Mouse (Mus musculus) heart, embryonic 13.5 days (tissue): ENCODE measurements around the gene Dnase1l2. TPM values are rescaled to one million over a fixed set of nuclear protein-coding genes. Genes with fewer than 3 reads are reported as not detected.

Source experiments
- ATAC-seq: fragments of 200-750 bp; cut with Nextera tagmentation; 2 replicates; pipeline ENCODE4 v1.8.0; 2017; ENCODE audit warnings: moderate TSS enrichment; ENCODE audit not compliant: insufficient number of reproducible peaks, low FRiP score, low TSS enrichment; ENCODE audit errors: extremely low read depth
- H3K27ac ChIP-seq: fragments of 300-500 bp; sonication (generic); replicated peaks from 2 replicates; pipeline ENCODE4 v1.5.1; 2015; ENCODE audit warnings: moderate library complexity, mild to moderate bottlenecking, inconsistent platforms
- H3K27me3 ChIP-seq: fragments of 300-500 bp; sonication (generic); replicated peaks from 2 replicates; pipeline ENCODE4 v1.6.1; 2015; ENCODE audit warnings: mild to moderate bottlenecking, inconsistent platforms
- H3K36me3 ChIP-seq: fragments of 300-500 bp; sonication (generic); 2 replicates; pipeline ENCODE4 v1.6.1; 2015; ENCODE audit warnings: mild to moderate bottlenecking, inconsistent platforms
- H3K4me1 ChIP-seq: fragments of 300-500 bp; sonication (generic); 2 replicates; pipeline ENCODE4 v1.6.1; 2015; ENCODE audit warnings: inconsistent platforms
- H3K4me2 ChIP-seq: fragments of 300-500 bp; sonication (generic); 2 replicates; pipeline ENCODE4 v1.6.1; 2015; ENCODE audit warnings: inconsistent platforms, mild to moderate bottlenecking, moderate library complexity
- H3K4me3 ChIP-seq: fragments of 300-500 bp; sonication (generic); 2 replicates; pipeline ENCODE4 v1.5.1; 2015; ENCODE audit warnings: moderate library complexity, mild to moderate bottlenecking, inconsistent platforms
- H3K9ac ChIP-seq: fragments of 300-500 bp; sonication (generic); 2 replicates; pipeline ENCODE4 v1.6.1; 2015; ENCODE audit warnings: inconsistent platforms, mild to moderate bottlenecking, moderate library complexity
- H3K9me3 ChIP-seq: fragments of 300-500 bp; sonication (generic); 2 replicates; pipeline ENCODE4 v1.6.1; 2016; ENCODE audit warnings: inconsistent platforms
- WGBS: fragments of 180-500 bp; shearing (Covaris S2); methylation state at CpG from one replicate; pipeline ENCODE4 v1.1.7; 2015; ENCODE audit warnings: mixed read lengths; 5-methylcytosine and 5-hydroxymethylcytosine counted together
- polyA plus RNA-seq: library from polyadenylated mRNA; unstranded; fragments of >200 nt; fragmentation: Nextera tagmentation; extraction: Ambion mirVana; gene quantifications from 2 replicates; pipeline ENCODE4 v1.2.1, GENCODE M21; 2015

Gene Dnase1l2
- polyA plus RNA-seq, 1 experiment from 2014 or later, result 1.5 TPM

DNA sequence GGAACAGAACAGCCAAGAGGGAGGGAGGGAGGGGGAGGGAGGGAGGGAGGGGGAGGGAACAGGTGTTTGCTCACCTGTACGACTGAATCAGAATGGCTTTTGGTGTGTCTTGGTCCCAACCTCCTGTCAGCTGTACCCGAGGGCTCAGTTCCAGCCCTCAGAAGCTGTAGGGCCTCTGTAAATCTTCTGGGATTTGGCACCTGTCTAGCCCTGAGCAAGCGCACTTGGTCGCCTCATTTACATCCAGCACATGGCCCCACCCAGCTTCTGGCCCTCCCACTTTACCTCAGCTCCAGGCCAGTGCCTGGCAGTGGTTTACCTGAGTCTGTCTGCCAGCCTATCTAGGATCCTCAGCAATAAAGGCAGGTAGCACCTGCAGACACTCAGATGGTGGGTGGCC, 49.4 kb downstream of the Dnase1l2 start:
- Histone ChIP-seq H3K4me3 (no peak overlapping the region), H3K27me3 (no peaks in the 10 kb centered on the region), H3K36me3 (peaks cover 22% of the 10 kb centered on the region; the same call in 1 of the 2 replicates), H3K4me2 (no peak overlapping the region), H3K9me3 (no peaks in the 10 kb centered on the region), H3K27ac (no peak overlapping the region), H3K9ac (no peak overlapping the region), H3K4me1 (no peaks in the 10 kb centered on the region)
- WGBS, result 32% methylated on average over 4 of the region's 4 CpGs
- no peak for ATAC-seq

DNA sequence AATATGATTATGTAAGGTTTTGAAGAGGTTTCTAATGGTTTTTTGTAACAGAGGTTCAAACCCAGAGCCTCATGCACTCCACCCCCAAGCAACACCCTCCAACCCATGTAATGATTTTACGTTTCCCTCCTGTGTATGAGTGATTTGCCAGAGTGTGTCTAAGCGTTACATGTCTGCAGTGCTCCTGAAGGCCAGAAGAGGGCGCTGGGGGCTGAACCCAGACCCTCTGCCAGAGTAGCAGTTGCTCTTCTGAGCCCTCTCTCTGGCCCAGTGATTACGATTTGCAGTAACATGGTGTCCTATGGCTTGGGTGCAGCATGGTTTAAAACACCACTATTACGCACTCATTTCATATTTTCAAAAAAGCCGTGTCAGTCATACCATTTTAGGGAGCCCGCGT, 51.8 kb downstream of the Dnase1l2 start:
- Histone ChIP-seq H3K27me3 (no peaks in the 10 kb centered on the region), H3K9ac (no peak overlapping the region), H3K4me3 (no peak overlapping the region), H3K9me3 (no peaks in the 10 kb centered on the region), H3K4me1 (no peaks in the 10 kb centered on the region), H3K27ac (no peak overlapping the region), H3K4me2 (no peak overlapping the region), H3K36me3 (peaks cover 34% of the 10 kb centered on the region; the same call in 1 of the 2 replicates)
- 66% methylated on average over 8 of the region's 8 CpGs for WGBS
- no peak for ATAC-seq

Other genes with a start within 250 kb of the Dnase1l2 start
- 4.2 and 5.2 TPM in 2 replicates for gene Tbc1d24, start 237.5 kb downstream of the Dnase1l2 start, polyA plus RNA-seq
- gene Ntn3, start 233.6 kb downstream of the Dnase1l2 start, polyA plus RNA-seq, result 1.9 and 2.0 TPM in 2 replicates
- 6.2 and 7.0 TPM in 2 replicates for gene Tedc2, start 222.3 kb downstream of the Dnase1l2 start, polyA plus RNA-seq
- gene Ccnf, start 191.6 kb downstream of the Dnase1l2 start, polyA plus RNA-seq, result 37.2 and 38.4 TPM in 2 replicates
- 0.11 TPM in 1 of 2 replicates, not detected in the other for gene Abca17, start 92.0 kb downstream of the Dnase1l2 start, polyA plus RNA-seq
- 6.2 and 6.4 TPM in 2 replicates for gene Abca3, start 91.2 kb downstream of the Dnase1l2 start, polyA plus RNA-seq
- gene Rnps1, start 28.5 kb downstream of the Dnase1l2 start, polyA plus RNA-seq, result 234 and 235 TPM in 2 replicates
- 234 and 266 TPM in 2 replicates for gene Eci1, start 16.5 kb downstream of the Dnase1l2 start, polyA plus RNA-seq
- 24.5 and 25.9 TPM in 2 replicates for gene E4f1, start 27.2 kb upstream of the Dnase1l2 start, polyA plus RNA-seq
- 61.3 and 66.8 TPM in 2 replicates for gene Pgp, start 27.3 kb upstream of the Dnase1l2 start, polyA plus RNA-seq
- 0.27 TPM in 1 of 2 replicates, not detected in the other for gene Bricd5, start 30.8 kb upstream of the Dnase1l2 start, polyA plus RNA-seq
- gene Mlst8, start 36.0 kb upstream of the Dnase1l2 start, polyA plus RNA-seq, result 18.1 TPM in 2 replicates
- gene Caskin1, start 45.5 kb upstream of the Dnase1l2 start, polyA plus RNA-seq, result 0.55 and 0.76 TPM in 2 replicates
- gene Traf7, start 84.8 kb upstream of the Dnase1l2 start, polyA plus RNA-seq, result 72.5 and 76.1 TPM in 2 replicates
- 1.0 and 1.4 TPM in 2 replicates for gene Rab26, start 91.1 kb upstream of the Dnase1l2 start, polyA plus RNA-seq
- 10.9 and 14.2 TPM in 2 replicates for gene Pkd1, start 106.7 kb upstream of the Dnase1l2 start, polyA plus RNA-seq
- gene Tsc2, start 189.5 kb upstream of the Dnase1l2 start, polyA plus RNA-seq, result 43.4 and 47.9 TPM in 2 replicates
- gene Nthl1, start 189.6 kb upstream of the Dnase1l2 start, polyA plus RNA-seq, result 9.6 and 9.8 TPM in 2 replicates
- gene Slc9a3r2, start 207.2 kb upstream of the Dnase1l2 start, polyA plus RNA-seq, result 46.8 and 51.1 TPM in 2 replicates
- not detected in 2 replicates for gene Npw, start 215.4 kb upstream of the Dnase1l2 start, polyA plus RNA-seq
- gene Zfp598, start 226.6 kb upstream of the Dnase1l2 start, polyA plus RNA-seq, result 15.1 and 15.8 TPM in 2 replicates
- gene Syngr3, start 246.8 kb upstream of the Dnase1l2 start, polyA plus RNA-seq, result 0.59 and 0.83 TPM in 2 replicates